Mouse (Mus musculus) lung, adult 2 months (tissue): Measurements from ENCODE around the gene Syn2.

Source experiments
- CTCF ChIP-seq: fragments of 200-500 bp; IDR thresholded peaks from 2 replicates; pipeline ENCODE4 v1.5.1; 2011; ENCODE audit warnings: mild to moderate bottlenecking, low read length, control low read depth; ENCODE audit not compliant: insufficient read depth
- POLR2A ChIP-seq: fragments of 200-500 bp; IDR thresholded peaks from 2 replicates; pipeline ENCODE4 v1.6.1; 2011; ENCODE audit warnings: low read depth, mild to moderate bottlenecking, control low read depth, low read length, borderline replicate concordance; ENCODE audit errors: extremely low read depth

DNA sequence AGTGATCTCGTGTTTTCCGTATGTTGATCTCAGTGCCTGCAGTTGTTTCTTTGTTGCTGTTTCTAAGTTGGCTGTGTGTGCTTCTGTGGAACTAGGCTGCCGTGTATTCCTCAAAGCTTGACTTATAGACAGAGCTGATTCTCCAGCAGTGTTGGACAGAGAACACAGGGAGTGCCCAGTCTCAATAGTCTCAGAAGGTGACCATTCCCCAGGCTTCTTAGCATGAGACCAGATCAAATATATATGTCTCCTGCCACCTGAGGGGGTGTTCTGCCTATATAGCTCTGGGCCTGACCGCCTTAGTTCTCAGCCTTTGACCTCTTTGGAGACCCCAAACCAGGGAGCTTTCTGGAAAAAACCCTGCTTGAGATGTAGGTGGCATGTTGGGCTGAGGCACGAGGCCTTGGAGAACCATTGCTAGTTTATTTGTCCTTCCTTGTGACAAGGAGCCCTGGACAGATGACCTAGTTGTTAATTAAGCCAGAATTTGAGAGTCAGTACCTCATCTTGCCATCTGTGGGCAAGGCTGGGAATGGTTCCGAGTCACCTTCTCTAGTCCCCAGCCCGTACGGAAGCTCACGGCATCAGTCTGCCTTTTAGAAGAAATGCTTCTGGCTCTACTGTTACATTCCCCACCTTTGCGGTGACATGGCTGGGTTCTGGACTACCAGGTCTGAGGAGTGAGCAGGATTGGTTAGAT lies 140.6 kb downstream of the Syn2 start:
- TF ChIP-seq CTCF (no peak), POLR2A (no peak)
